Mouse (Mus musculus) bone marrow, adult 2 months (tissue): ENCODE measurements around the gene Brd4.

Experiments used
- CTCF ChIP-seq: fragments of 200-500 bp; IDR thresholded peaks from 2 replicates; pipeline ENCODE4 v1.5.1; 2011; ENCODE audit warnings: low read length, control low read depth; ENCODE audit not compliant: control insufficient read depth, insufficient read depth
- POLR2A ChIP-seq: fragments of 200-500 bp; IDR thresholded peaks from 2 replicates; pipeline ENCODE4 v1.6.1; 2011; ENCODE audit warnings: low read depth, mild to moderate bottlenecking, control low read depth, low read length, borderline replicate concordance; ENCODE audit not compliant: control insufficient read depth

DNA sequence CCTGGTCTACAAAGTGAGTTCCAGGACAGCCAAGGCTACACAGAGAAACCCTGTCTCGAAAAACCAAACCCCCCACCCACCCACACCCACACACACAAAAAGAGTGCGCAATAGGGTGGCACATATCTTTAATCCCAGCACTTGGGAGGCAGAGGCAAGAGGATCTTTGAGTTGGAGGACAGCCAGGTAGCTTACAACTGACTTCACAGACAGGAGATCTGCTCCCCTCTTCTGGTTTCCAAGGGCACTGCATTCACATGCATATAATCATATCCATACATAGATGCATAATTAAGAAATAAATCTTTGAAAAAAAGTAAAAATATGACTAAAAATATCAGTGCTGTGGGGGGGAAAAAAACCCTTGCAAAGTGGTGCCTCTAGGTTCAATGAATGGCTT, 25.7 kb downstream of the Brd4 start:
- no peak for TF ChIP-seq POLR2A
- no peak for TF ChIP-seq CTCF
